Mouse (Mus musculus): ENCODE results near the gene Ets2. TPM values are rescaled to one million over a fixed set of nuclear protein-coding genes. Genes with fewer than 3 reads are reported as not detected.

The Ets2 gene
- total and polyA plus RNA-seq, 3 experiments, result 15.9 to 23.5 TPM; not detected in 1

GRCm38 (mm10) chr16:95746565-95746964 lies 44.7 kb downstream of the Ets2 start:
- Histone ChIP-seq H3K36me3 (ENCODE audit: control insufficient read depth in 1 of 2, insufficient read depth in 2 of 2, low read length in 2 of 2) (peaks cover 0 to 11% of the 10 kb centered on the region in 2 experiments; a peak in 2 of 4 replicates), H3K79me2 (ENCODE audit: control insufficient read depth, insufficient read depth, low read length, poor library complexity) (no peaks in the 10 kb centered on the region), H3K4me1 (ENCODE audit: control insufficient read depth in 1 of 2, insufficient read depth in 2 of 2, low read length in 2 of 2) (peaks cover 8 to 13% of the 10 kb centered on the region in 2 experiments; a peak in 3 of 4 replicates), H3K9ac (ENCODE audit: control insufficient read depth, low read depth, low read length, poor library complexity, severe bottlenecking) (no peak overlapping the region), H3K27ac (ENCODE audit: control insufficient read depth, low read depth, low read length) (no peak overlapping the region), H3K4me3 (ENCODE audit: control insufficient read depth in 1 of 2, insufficient read depth in 1 of 2, low read depth in 2 of 2, low read length in 2 of 2) (no peak overlapping the region), H3K9me3 (replicated peaks; ENCODE audit: insufficient read depth, low read length) (no peaks in the 10 kb centered on the region), H3K27me3 (ENCODE audit: control insufficient read depth in 1 of 2, insufficient read depth in 2 of 2, low read length in 2 of 2) (peaks cover 7 to 11% of the 10 kb centered on the region in 2 experiments)
- no peak for DNase-seq (ENCODE audit: low read depth, low spot score)
- TF ChIP-seq TCF12 (IDR thresholded peaks at IDR 0.05; ENCODE audit: low read depth, low read length) (no peak), SIN3A (IDR thresholded peaks at IDR 0.05; ENCODE audit: low read length) (no peak), GABPA (IDR thresholded peaks at IDR 0.05; ENCODE audit: low read depth, low read length) (no peak), MAZ (IDR thresholded peaks at IDR 0.05; ENCODE audit: low read depth, low read length) (no peak), USF2 (IDR thresholded peaks at IDR 0.05; ENCODE audit: borderline replicate concordance in 1 of 2, insufficient read depth in 1 of 2, low read depth in 1 of 2, low read length in 2 of 2) (no peak), NELFE (IDR thresholded peaks at IDR 0.05; ENCODE audit: low read depth, low read length) (no peak), RAD21 (IDR thresholded peaks at IDR 0.05; ENCODE audit: low read depth, low read length) (no peak), USF1 (IDR thresholded peaks at IDR 0.05; ENCODE audit: low read depth, low read length) (no peak), ZNF384 (IDR thresholded peaks at IDR 0.05; ENCODE audit: low read depth, low read length) (no peak), HCFC1 (IDR thresholded peaks at IDR 0.05; ENCODE audit: low read depth, low read length) (no peak), POLR2AphosphoS5 (IDR thresholded peaks at IDR 0.05; ENCODE audit: borderline replicate concordance, low read depth, low read length) (no peak)

DNA sequence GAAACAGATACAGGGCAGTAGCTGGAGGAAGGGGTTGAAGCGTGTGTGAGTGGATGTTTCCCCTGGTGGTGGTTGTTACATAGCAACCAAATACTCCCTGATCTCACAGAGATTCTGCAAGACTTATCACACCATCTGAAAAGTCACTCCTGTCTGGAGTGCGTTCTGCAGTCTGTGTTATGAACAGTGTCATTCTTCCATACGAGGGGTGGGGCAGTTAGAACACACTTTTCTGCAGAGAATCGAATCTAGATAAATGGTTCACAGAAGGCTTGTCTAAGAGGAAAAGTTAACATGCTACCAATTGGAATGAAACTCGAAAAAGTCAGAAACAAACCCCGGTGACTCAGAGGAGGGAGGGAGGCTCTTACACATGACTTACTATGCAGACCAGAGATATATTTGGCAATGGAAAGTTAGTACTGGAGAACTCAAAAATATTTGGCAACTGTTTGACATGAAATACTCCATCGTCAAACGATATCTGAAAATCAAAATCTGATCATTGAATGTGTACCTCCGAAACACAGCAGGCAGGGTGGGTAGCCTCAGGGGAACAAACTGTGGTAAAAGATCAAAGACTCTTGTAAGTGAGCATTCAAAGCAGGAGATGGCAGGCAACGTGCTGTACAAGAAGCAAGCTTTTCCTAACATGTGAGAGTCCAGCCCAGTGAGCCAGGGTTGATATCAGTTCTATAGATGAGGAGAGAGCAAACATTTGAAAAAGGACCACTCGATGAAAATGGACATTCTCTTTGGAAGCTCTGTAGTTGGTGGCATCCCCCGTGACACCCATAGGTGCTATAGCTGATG lies 47.6 kb downstream of the Ets2 start:
- peak overlapping the region; percentile 55; the same call in 1 of the 2 replicates for H3K9ac ChIP-seq (ENCODE audit: control insufficient read depth, low read depth, low read length, poor library complexity, severe bottlenecking)
- DNase-seq (ENCODE audit: low read depth, low spot score), result no peak
- no peak overlapping the region for H3K27ac ChIP-seq (ENCODE audit: control insufficient read depth, low read depth, low read length)
- H3K4me3 ChIP-seq (ENCODE audit: control insufficient read depth in 1 of 2, insufficient read depth in 1 of 2, low read depth in 2 of 2, low read length in 2 of 2), result no peak overlapping the region
- peaks cover 11 to 16% of the 10 kb centered on the region in 2 experiments; a peak in 3 of 4 replicates for H3K4me1 ChIP-seq (ENCODE audit: control insufficient read depth in 1 of 2, insufficient read depth in 2 of 2, low read length in 2 of 2)
- H3K36me3 ChIP-seq (ENCODE audit: control insufficient read depth in 1 of 2, insufficient read depth in 2 of 2, low read length in 2 of 2), result peaks cover 0 to 13% of the 10 kb centered on the region in 2 experiments; a peak in 2 of 4 replicates
- TF ChIP-seq GATA1 (IDR thresholded peaks at IDR 0.05; ENCODE audit: low read depth, low read length) (no peak), POLR2AphosphoS2 (IDR thresholded peaks at IDR 0.05; ENCODE audit: low read length) (no peak), BHLHE40 (IDR thresholded peaks at IDR 0.05; ENCODE audit: borderline replicate concordance, low read depth, low read length) (no peak), CTCF (IDR thresholded peaks at IDR 0.05 in 2 of 3, conservative IDR thresholded peaks at IDR 0.05 in 1 of 3; ENCODE audit: control insufficient read depth in 1 of 3, insufficient read depth in 1 of 3, low read depth in 2 of 3, low read length in 3 of 3, poor library complexity in 1 of 3, severe bottlenecking in 1 of 3) (no peak), EP300 (IDR thresholded peaks at IDR 0.05; ENCODE audit: low read depth in 1 of 2, low read length in 2 of 2) (no peak)
- peaks cover 7 to 11% of the 10 kb centered on the region in 2 experiments for H3K27me3 ChIP-seq (ENCODE audit: control insufficient read depth in 1 of 2, insufficient read depth in 2 of 2, low read length in 2 of 2)
- no peaks in the 10 kb centered on the region for H3K79me2 ChIP-seq (ENCODE audit: control insufficient read depth, insufficient read depth, low read length, poor library complexity)
- no peaks in the 10 kb centered on the region for H3K9me3 ChIP-seq (replicated peaks; ENCODE audit: insufficient read depth, low read length)

Measured in MEL (cell line).